In genomic region chr4:53246083-53246747, GRCm38 (mm10) we compare ENCODE assay signal across 12 mouse cellular contexts.
DNase-seq lines count a peak whose midpoint lies in the region; ATAC-seq and TF ChIP-seq lines count a peak whose summit lies in the region.
"Had no signal": no experiment of that assay in that cellular context is flagged by ENCODE, and none has a peak within 500 bp of the region (broad histone marks: within the 10 kb centered on the region; RNA-seq: fewer than 3 reads in every experiment).

No protein-coding gene starts in this region.

- no peaks in the 10 kb centered on the region for H3K9me3 ChIP-seq in heart, embryonic 13.5 days
- no peaks in the 10 kb centered on the region for H3K9me3 ChIP-seq in liver, embryonic 13.5 days (replicated peaks)
- no peaks in the 10 kb centered on the region for H3K9me3 ChIP-seq in hindbrain, embryonic 14.5 days (ENCODE audit: control insufficient read depth, low read length)
- H3K9me3 ChIP-seq: forebrain, embryonic 13.5 days; hindbrain, embryonic 13.5 days; limb, embryonic 13.5 days had no signal

- no peak for ATAC-seq in heart, embryonic 13.5 days (ENCODE audit: extremely low read depth, insufficient number of reproducible peaks, low FRiP score, low TSS enrichment)
- ATAC-seq in liver, embryonic 13.5 days (ENCODE audit: low read depth): peak; percentile 95
- no peak for ATAC-seq in hindbrain, embryonic 14.5 days (ENCODE audit: low FRiP score)
- ATAC-seq: forebrain, embryonic 13.5 days had no signal

- no peak for TF ChIP-seq POLR2A in heart, adult 2 months (IDR thresholded peaks at IDR 0.05; ENCODE audit: insufficient read depth, low read depth, low read length)

- TF ChIP-seq EP300 in heart, adult 2 months (IDR thresholded peaks at IDR 0.05; ENCODE audit: insufficient read depth, low read depth, low read length): no peak

- H3K27me3 ChIP-seq in heart, embryonic 13.5 days (replicated peaks): no peaks in the 10 kb centered on the region
- H3K27me3 ChIP-seq in heart, adult 2 months (ENCODE audit: control insufficient read depth, insufficient read depth, low read length): no peaks in the 10 kb centered on the region
- no peaks in the 10 kb centered on the region for H3K27me3 ChIP-seq in liver, embryonic 13.5 days
- no peaks in the 10 kb centered on the region for H3K27me3 ChIP-seq in hindbrain, embryonic 14.5 days (ENCODE audit: control insufficient read depth, insufficient read depth, low read length)
- H3K27me3 ChIP-seq: forebrain, embryonic 13.5 days; hindbrain, embryonic 13.5 days; limb, embryonic 13.5 days had no signal

- no peaks in the 10 kb centered on the region for H3K36me3 ChIP-seq in heart, embryonic 13.5 days
- H3K36me3 ChIP-seq in heart, adult 2 months (ENCODE audit: control insufficient read depth, insufficient read depth, low read length): no peaks in the 10 kb centered on the region
- no peaks in the 10 kb centered on the region for H3K36me3 ChIP-seq in liver, embryonic 13.5 days
- no peaks in the 10 kb centered on the region for H3K36me3 ChIP-seq in hindbrain, embryonic 14.5 days (replicated peaks; ENCODE audit: control insufficient read depth, insufficient read depth)
- H3K36me3 ChIP-seq: hindbrain, embryonic 13.5 days; limb, embryonic 13.5 days had no signal

- no peaks in the 10 kb centered on the region for H3K79me2 ChIP-seq in heart, adult 2 months (replicated peaks; ENCODE audit: control insufficient read depth, insufficient read depth, low read length)

- TF ChIP-seq CTCF in heart, adult 2 months (IDR thresholded peaks at IDR 0.05): no peak
- TF ChIP-seq CTCF in gastrocnemius, adult 2 months (IDR thresholded peaks at IDR 0.05): no peak

- no peak overlapping the region for H3K4me2 ChIP-seq in heart, embryonic 13.5 days
- peak overlapping the region; percentile 38; the same call in 1 of the 2 replicates for H3K4me2 ChIP-seq in liver, embryonic 13.5 days
- H3K4me2 ChIP-seq in hindbrain, embryonic 14.5 days (replicated peaks): no peak overlapping the region
- H3K4me2 ChIP-seq: forebrain, embryonic 13.5 days; hindbrain, embryonic 13.5 days; limb, embryonic 13.5 days had no signal

- no peak for DNase-seq in heart, adult 2 months
- peak; percentile 31 for DNase-seq in NIH3T3 (ENCODE audit: low read depth)
- DNase-seq in fibroblast of lung, adult 2 months (ENCODE audit: low read depth): peak; percentile 59
- DNase-seq in liver, embryonic 13.5 days: peak; percentile 8
- no peak for DNase-seq in hindbrain, embryonic 14.5 days (ENCODE audit: low spot score)
- no peak for DNase-seq in gastrocnemius, adult 2 months
- no peak for DNase-seq in right cerebral cortex, postnatal 36 days (ENCODE audit: low spot score in 2 of 2)
- DNase-seq: B cell, adult 2 months had no signal

- intact Hi-C loops in heart, adult 2 months (cut with DNase I): no loop called here
- intact Hi-C loops in gastrocnemius, adult 2 months (cut with DNase I): no loop called here

- H3K27ac ChIP-seq in heart, embryonic 13.5 days (replicated peaks): 0 out of 2 replicates have a peak overlapping the region, but pooled peaks have one; percentile 12
- no peak overlapping the region for H3K27ac ChIP-seq in heart, adult 2 months
- H3K27ac ChIP-seq in liver, embryonic 13.5 days: peak overlapping the region; percentile 37
- no peak overlapping the region for H3K27ac ChIP-seq in hindbrain, embryonic 14.5 days
- no peak overlapping the region for H3K27ac ChIP-seq in gastrocnemius, adult 2 months
- H3K27ac ChIP-seq: forebrain, embryonic 13.5 days; hindbrain, embryonic 13.5 days; limb, embryonic 13.5 days had no signal

- no peak overlapping the region for H3K9ac ChIP-seq in heart, embryonic 13.5 days
- H3K9ac ChIP-seq in heart, adult 2 months (ENCODE audit: low read depth, low read length): no peak overlapping the region
- no peak overlapping the region for H3K9ac ChIP-seq in liver, embryonic 13.5 days
- H3K9ac ChIP-seq in hindbrain, embryonic 14.5 days: no peak overlapping the region
- H3K9ac ChIP-seq: forebrain, embryonic 13.5 days; hindbrain, embryonic 13.5 days; limb, embryonic 13.5 days had no signal

- H3K4me1 ChIP-seq in heart, embryonic 13.5 days: peaks cover 10% of the 10 kb centered on the region
- H3K4me1 ChIP-seq in heart, adult 2 months (ENCODE audit: control insufficient read depth, insufficient read depth, low read length): 0 out of 2 replicates have a peak, but pooled peaks cover 1% of the 10 kb centered on the region
- H3K4me1 ChIP-seq in liver, embryonic 13.5 days (replicated peaks): peaks cover 17% of the 10 kb centered on the region
- no peaks in the 10 kb centered on the region for H3K4me1 ChIP-seq in hindbrain, embryonic 14.5 days (replicated peaks; ENCODE audit: control insufficient read depth, insufficient read depth, low read length)
- H3K4me1 ChIP-seq: forebrain, embryonic 13.5 days; hindbrain, embryonic 13.5 days had no signal

- no peak overlapping the region for H3K4me3 ChIP-seq in heart, embryonic 13.5 days
- no peak overlapping the region for H3K4me3 ChIP-seq in heart, adult 2 months
- H3K4me3 ChIP-seq in liver, embryonic 13.5 days (replicated peaks): no peak overlapping the region
- H3K4me3 ChIP-seq in hindbrain, embryonic 14.5 days (replicated peaks; ENCODE audit: low read length): no peak overlapping the region
- no peak overlapping the region for H3K4me3 ChIP-seq in gastrocnemius, adult 2 months
- H3K4me3 ChIP-seq: forebrain, embryonic 13.5 days; hindbrain, embryonic 13.5 days; limb, embryonic 13.5 days had no signal

- WGBS in heart, embryonic 13.5 days: 76% methylated on average over 15 of the region's 15 CpGs
- WGBS in heart, adult 2 months: 78% methylated on average over 15 of the region's 15 CpGs
- 45% methylated on average over 15 of the region's 15 CpGs for WGBS in liver, embryonic 13.5 days (ENCODE audit: insufficient replicate concordance)
- WGBS in hindbrain, embryonic 14.5 days: 89% methylated on average over 15 of the region's 15 CpGs

Comparison
In these comparisons a context has a peak if more than half of its experiments do, and no peak if none do; other contexts are left out.
1. H3K27ac ChIP-seq: peak in heart, embryonic 13.5 days (single experiment) and liver, embryonic 13.5 days (single experiment); none in heart, adult 2 months (single experiment), hindbrain, embryonic 14.5 days (single experiment) and gastrocnemius, adult 2 months (single experiment).
2. DNase-seq: peak in NIH3T3 (single experiment), fibroblast of lung, adult 2 months (single experiment) and liver, embryonic 13.5 days (single experiment); none in heart, adult 2 months (0 of 2), hindbrain, embryonic 14.5 days (single experiment), gastrocnemius, adult 2 months (single experiment) and right cerebral cortex, postnatal 36 days (0 of 2).